Mouse (Mus musculus): ENCODE measurements at regions not wholly inside any gene's neighbourhood (a gene's known extent, or its start where the extent isn't known, plus 50 kb on each side); places are given as distances from the start of the nearest gene placed in this dataset.
"Not testable (repeated sequence)": the region's sequence is repeated elsewhere in the genome, so short reads cannot be mapped to it uniquely, and the experiment has no call there.

DNA sequence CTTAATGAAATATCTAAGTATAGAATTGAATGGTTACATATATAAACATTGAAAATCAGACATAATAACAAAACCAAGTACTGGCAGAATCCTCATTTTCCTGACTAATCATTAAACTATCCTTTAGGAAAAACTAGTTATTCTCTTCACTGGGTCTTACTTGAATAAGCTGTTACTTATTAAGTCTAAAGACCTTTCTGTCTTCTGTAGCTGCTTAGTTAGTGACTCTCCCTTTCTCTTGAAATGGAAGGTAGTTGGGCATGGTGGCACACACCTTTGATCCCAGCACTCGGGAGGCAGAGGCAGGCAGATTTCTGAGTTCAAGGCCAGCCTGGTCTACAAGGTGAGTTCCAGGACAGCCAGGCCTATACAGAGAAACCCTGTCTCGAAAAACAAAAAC lies 135.9 kb upstream of the Abcb5 start:
- H3K9me3 ChIP-seq, H3K36me3 ChIP-seq: not testable (repeated sequence)
- WGBS, result 88% methylated on average over 2 of the region's 2 CpGs

DNA sequence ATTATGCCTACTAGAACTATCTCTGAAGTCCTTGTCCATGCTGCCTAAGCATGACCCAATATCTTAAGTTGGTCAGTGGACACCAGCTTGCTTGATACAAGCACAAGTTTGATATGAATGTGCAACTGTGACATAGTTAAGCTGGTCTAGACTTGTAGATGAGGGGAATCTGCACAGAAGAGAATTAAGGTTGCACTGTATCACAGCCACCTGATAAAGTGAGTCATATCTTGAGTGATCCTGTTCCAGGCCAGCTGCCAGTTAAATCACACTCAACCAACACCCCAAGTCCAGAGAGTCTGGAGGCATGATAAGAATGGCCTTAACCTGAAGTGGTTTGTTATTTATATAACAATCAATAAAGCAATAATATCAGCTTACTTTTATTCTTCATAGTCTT lies 133.5 kb upstream of the Abcb5 start:
- ATAC-seq (ENCODE audit: low FRiP score, low read depth), result no peak
- Histone ChIP-seq H3K27me3 (no peaks in the 10 kb centered on the region), H3K4me3 (no peak overlapping the region)

More for the DNA sequence above, 135.9 kb upstream of the Abcb5 start:
- H3K27ac ChIP-seq (replicated peaks); H3K27me3 ChIP-seq; H3K4me2 ChIP-seq (replicated peaks); ATAC-seq (ENCODE audit: low FRiP score, low read depth); H3K9ac ChIP-seq (replicated peaks); H3K4me3 ChIP-seq; H3K4me1 ChIP-seq: not testable (repeated sequence)

DNA sequence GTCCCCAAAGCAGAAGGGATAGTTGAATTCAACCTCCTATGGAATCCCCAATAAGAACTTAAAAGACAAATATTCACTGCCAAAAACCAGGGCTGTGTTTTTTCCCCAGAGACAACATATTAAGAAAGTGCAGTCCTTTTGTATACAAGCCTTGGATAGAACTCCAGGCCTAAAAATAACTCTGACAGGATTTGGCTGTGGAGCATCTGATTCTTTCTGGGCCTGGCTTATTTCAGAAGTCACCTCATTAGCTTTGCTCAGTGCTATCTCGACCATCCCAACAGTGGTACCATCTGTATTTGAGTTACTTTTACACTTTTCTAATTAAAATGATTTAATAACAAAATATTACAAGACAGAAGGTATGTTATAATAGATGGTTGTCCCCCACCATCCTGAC lies 131.6 kb upstream of the Abcb5 start:
- no peak overlapping the region for H3K9ac ChIP-seq (replicated peaks)
- no peaks in the 10 kb centered on the region for H3K27me3 ChIP-seq
- no peak overlapping the region for H3K4me3 ChIP-seq
- no peaks in the 10 kb centered on the region for H3K4me1 ChIP-seq
- ATAC-seq (ENCODE audit: low FRiP score, low read depth), result no peak
- no peaks in the 10 kb centered on the region for H3K9me3 ChIP-seq
- 69% methylated on average over 1 of the region's 1 CpGs for WGBS
- H3K27ac ChIP-seq (replicated peaks), result no peak overlapping the region
- no peaks in the 10 kb centered on the region for H3K36me3 ChIP-seq
- no peak overlapping the region for H3K4me2 ChIP-seq (replicated peaks)

More for the DNA sequence above, 133.5 kb upstream of the Abcb5 start:
- Histone ChIP-seq H3K4me1 (no peaks in the 10 kb centered on the region), H3K36me3 (no peaks in the 10 kb centered on the region), H3K4me2 (replicated peaks) (no peak overlapping the region), H3K9ac (replicated peaks) (no peak overlapping the region), H3K9me3 (no peaks in the 10 kb centered on the region), H3K27ac (replicated peaks) (no peak overlapping the region)

DNA sequence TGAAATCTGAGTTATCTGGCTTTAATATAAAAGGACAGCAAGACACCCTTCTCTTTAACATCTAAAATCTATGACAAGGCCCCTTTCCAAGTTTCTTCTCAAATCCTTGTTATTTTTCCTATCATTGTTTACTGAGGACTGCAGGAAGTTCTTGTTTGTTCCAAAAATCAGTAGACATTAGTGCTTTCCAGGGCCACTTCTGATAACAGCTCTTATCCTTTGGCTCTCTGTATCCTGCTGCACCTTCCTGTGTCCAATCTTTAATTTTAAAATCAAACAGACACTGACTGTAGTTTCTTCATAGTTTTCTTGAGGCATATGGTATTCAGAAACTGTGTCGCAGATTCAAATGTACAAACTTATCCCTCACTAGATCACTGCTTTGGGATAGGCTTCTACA lies 128.1 kb upstream of the Abcb5 start:
- ATAC-seq (ENCODE audit: low FRiP score, low read depth), result no peak
- Histone ChIP-seq H3K4me2 (replicated peaks) (no peak overlapping the region), H3K9ac (replicated peaks) (no peak overlapping the region), H3K27ac (replicated peaks) (no peak overlapping the region), H3K4me1 (no peaks in the 10 kb centered on the region), H3K4me3 (no peak overlapping the region), H3K9me3 (no peaks in the 10 kb centered on the region), H3K27me3 (no peaks in the 10 kb centered on the region), H3K36me3 (no peaks in the 10 kb centered on the region)
- WGBS, result 97% methylated on average over 1 of the region's 1 CpGs

DNA sequence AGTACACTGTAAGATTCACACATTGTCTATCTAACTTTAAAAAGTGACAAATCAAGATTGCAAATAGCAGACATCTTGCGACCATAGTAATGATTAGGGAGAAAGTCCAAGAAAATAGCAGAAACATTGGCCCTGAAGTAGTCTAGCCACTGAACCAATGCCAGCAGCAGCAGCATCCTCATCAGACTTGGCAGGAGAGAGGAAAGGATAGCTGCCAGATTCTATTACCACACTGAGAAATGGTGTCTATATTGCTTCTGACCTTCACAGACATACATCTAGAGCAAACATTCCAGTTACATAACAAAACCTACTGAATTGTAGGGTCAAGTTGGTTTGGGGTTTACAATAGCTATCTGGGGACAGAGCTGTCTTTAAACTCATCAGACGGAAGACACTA lies 127.2 kb upstream of the Abcb5 start:
- Histone ChIP-seq H3K27ac (replicated peaks) (no peak overlapping the region), H3K4me2 (replicated peaks) (no peak overlapping the region), H3K4me3 (no peak overlapping the region), H3K36me3 (no peaks in the 10 kb centered on the region), H3K9ac (replicated peaks) (no peak overlapping the region), H3K4me1 (no peaks in the 10 kb centered on the region), H3K9me3 (no peaks in the 10 kb centered on the region), H3K27me3 (no peaks in the 10 kb centered on the region)
- 92% methylated on average over 2 of the region's 2 CpGs for WGBS
- ATAC-seq (ENCODE audit: low FRiP score, low read depth), result no peak

DNA sequence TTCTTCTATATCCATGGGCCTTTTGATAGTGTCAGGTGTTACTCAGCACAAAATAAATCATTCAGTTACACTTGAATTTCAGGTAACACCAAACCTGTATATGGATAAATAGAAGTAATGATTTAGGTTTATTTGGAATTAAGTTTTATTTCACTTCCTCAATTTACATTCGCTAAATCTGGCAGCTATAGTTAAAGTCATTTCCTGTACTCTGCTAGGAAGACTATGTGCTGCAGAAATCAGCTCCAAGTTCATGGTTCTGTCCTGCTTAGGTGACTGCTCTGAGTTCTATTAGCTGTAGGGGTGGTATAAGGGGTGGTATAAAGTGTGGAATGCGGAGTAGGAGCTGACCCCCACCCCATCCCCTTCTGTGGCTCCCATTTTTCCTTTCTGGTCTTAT lies 123.1 kb upstream of the Abcb5 start:
- no peak overlapping the region for H3K4me2 ChIP-seq (replicated peaks)
- WGBS, result 92% methylated on average over 2 of the region's 2 CpGs
- no peak overlapping the region for H3K9ac ChIP-seq (replicated peaks)
- no peak overlapping the region for H3K4me3 ChIP-seq
- no peaks in the 10 kb centered on the region for H3K9me3 ChIP-seq
- no peaks in the 10 kb centered on the region for H3K4me1 ChIP-seq
- H3K27ac ChIP-seq (replicated peaks), result no peak overlapping the region
- H3K27me3 ChIP-seq, result no peaks in the 10 kb centered on the region
- H3K36me3 ChIP-seq, result no peaks in the 10 kb centered on the region
- no peak for ATAC-seq (ENCODE audit: low FRiP score, low read depth)

DNA sequence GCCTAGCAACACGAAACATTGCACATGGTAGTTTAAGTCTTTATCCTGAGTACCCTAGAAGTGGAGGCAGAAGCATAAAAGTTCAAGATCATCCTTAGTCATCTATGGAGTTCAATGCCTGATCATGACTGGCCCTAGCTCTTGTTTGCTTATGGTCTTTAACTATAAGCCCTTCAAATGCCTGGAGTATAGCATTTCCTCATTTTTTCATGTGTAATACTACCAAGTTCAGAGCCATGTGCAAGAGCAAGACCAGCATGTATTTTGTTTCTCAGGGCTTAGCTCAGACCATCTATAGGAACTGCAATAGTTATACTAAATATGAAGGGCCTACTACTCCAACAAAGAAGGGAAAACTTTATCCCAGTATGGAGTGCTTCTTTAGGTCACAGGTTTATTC lies 122.4 kb upstream of the Abcb5 start:
- WGBS, result 97% methylated on average over 1 of the region's 1 CpGs
- H3K4me3 ChIP-seq, result no peak overlapping the region
- no peak overlapping the region for H3K9ac ChIP-seq (replicated peaks)
- no peaks in the 10 kb centered on the region for H3K9me3 ChIP-seq
- H3K27ac ChIP-seq (replicated peaks), result no peak overlapping the region
- H3K27me3 ChIP-seq, result no peaks in the 10 kb centered on the region
- no peak overlapping the region for H3K4me2 ChIP-seq (replicated peaks)
- no peak for ATAC-seq (ENCODE audit: low FRiP score, low read depth)
- H3K36me3 ChIP-seq, result no peaks in the 10 kb centered on the region
- no peaks in the 10 kb centered on the region for H3K4me1 ChIP-seq

DNA sequence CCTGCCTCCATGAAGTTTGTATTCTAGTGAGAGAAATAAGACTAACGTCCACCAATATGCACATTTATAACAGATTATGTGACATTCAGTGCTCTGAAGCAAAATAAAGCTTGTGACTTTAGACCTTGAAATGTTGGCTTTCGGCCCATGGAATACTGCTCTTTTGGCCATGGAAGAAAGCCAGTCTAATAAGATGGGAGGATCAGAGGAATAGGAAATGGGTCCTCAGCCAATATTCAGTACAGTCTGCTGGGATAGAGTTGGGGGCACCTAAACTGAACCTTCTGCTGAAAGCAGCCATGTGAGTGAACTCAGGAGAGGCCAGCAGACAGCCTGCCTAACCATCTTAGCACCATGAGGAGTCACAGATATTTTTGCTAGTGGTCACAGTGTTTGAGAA lies 118.6 kb upstream of the Abcb5 start:
- Histone ChIP-seq H3K9me3 (no peaks in the 10 kb centered on the region), H3K4me2 (replicated peaks) (no peak overlapping the region), H3K36me3 (no peaks in the 10 kb centered on the region), H3K27ac (replicated peaks) (no peak overlapping the region), H3K9ac (replicated peaks) (no peak overlapping the region), H3K4me1 (no peaks in the 10 kb centered on the region), H3K4me3 (no peak overlapping the region), H3K27me3 (no peaks in the 10 kb centered on the region)
- WGBS, result 89% methylated on average over 2 of the region's 2 CpGs
- ATAC-seq (ENCODE audit: low FRiP score, low read depth), result no peak

DNA sequence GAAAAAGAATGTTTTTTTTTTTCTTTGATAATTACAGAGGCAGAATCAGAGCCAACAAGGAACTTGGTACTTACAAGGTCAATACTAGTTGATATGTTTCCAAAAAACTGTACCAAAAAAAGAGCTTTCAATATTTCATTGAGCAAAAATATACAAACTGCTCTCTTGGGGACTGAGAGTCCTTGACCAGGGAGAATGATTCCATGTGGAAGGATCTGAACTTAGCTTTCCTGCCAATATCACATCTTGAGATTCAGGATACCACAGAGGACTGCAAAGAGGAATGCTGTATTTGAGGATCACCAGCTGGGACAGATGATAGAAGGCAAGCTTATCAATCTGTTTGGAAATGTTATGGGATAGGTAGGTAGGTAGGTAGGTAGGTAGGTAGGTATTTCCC lies 116.6 kb upstream of the Abcb5 start:
- Histone ChIP-seq H3K27me3 (no peaks in the 10 kb centered on the region), H3K27ac (replicated peaks) (no peak overlapping the region), H3K36me3 (no peaks in the 10 kb centered on the region), H3K9me3 (no peaks in the 10 kb centered on the region), H3K4me1 (no peaks in the 10 kb centered on the region), H3K9ac (replicated peaks) (no peak overlapping the region), H3K4me3 (no peak overlapping the region), H3K4me2 (replicated peaks) (no peak overlapping the region)
- no peak for ATAC-seq (ENCODE audit: low FRiP score, low read depth)

DNA sequence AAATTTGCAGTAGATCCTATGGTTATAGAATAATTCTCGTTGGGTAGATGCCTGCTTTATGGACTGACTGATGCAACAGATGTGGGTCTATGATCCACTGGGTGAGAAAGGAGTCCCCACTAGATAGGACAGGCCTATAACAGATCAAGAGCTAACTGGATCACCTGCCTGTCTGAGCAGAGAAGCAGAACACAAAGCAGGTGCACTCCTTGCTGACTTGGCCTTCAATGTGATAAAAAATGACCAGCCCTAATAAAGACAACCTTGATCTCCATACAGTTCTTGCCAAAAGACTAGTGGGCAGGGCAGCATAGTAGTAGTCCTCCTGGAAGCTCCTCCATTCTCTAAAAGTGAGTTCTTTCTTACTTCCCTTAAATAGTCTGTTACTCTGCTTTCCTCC lies 109.6 kb upstream of the Abcb5 start:
- Histone ChIP-seq H3K9me3 (no peaks in the 10 kb centered on the region), H3K27ac (replicated peaks) (no peak overlapping the region), H3K27me3 (no peaks in the 10 kb centered on the region), H3K9ac (replicated peaks) (no peak overlapping the region), H3K4me3 (no peak overlapping the region), H3K36me3 (no peaks in the 10 kb centered on the region), H3K4me2 (replicated peaks) (no peak overlapping the region), H3K4me1 (peaks cover 10% of the 10 kb centered on the region; the same call in 1 of the 2 replicates)
- no peak for ATAC-seq (ENCODE audit: low FRiP score, low read depth)
- WGBS, result 84% methylated on average over 1 of the region's 1 CpGs

DNA sequence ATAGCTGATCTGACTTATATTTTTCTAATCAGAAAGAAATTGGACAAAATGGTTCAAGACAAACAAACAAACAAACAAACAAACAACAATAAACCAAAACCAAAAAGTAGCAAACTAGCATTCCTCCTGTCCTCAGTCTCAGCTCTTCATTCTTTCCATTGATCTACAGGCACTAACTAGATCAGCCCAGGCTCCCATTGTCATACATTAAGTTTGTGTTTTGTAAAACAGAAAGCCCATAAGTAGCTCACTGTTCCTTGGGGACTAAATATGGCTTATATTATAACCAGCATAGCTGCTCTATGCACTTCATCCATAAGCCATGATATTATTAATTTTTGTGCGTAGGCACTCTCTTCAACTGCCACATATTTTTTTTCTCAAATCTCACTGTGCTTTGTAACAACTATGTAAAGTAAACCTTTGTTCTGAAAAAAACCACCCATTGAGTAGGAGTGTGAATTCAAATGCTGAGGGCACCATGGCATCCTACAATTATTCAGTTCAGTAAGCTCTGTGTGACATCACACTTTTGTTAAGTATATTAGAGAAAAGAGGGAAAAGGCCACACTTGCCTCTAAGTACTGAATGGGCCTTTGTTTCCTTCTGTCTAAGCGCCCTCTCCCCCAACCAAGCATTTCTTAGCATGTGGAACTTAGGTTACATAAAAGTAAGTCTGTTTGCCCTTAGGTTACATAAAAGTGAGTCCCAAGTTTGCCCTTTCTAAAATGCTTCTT lies 108.7 kb upstream of the Abcb5 start:
- peak; percentile 96 for ATAC-seq (ENCODE audit: low FRiP score, low read depth)
- Histone ChIP-seq H3K9ac (replicated peaks) (no peak overlapping the region), H3K4me1 (peaks cover 10% of the 10 kb centered on the region; the same call in 1 of the 2 replicates), H3K27me3 (no peaks in the 10 kb centered on the region), H3K27ac (replicated peaks) (no peak overlapping the region), H3K4me3 (no peak overlapping the region), H3K4me2 (replicated peaks) (no peak overlapping the region), H3K36me3 (no peaks in the 10 kb centered on the region), H3K9me3 (no peaks in the 10 kb centered on the region)
- 22% methylated on average over 2 of the region's 2 CpGs for WGBS

DNA sequence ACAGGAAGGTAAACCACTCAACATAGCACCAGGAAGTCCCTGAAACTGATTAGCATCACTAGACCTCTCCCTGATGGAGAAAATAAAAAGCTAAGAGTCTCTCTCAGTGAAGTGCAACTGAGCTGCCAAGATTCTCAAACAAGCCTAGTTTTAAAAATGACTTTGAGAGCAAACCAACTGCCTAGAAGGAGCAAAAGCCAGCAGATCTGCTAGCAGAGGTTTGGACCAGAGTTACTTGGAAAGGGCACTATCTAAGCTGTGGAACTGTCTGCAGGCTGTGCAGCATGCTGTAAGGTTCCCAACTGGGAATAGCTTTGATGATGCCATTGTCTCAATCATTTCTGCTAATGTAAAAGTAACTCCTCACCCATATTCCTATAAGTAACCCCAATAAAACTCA lies 107.9 kb upstream of the Abcb5 start:
- H3K4me1 ChIP-seq, result peaks cover 10% of the 10 kb centered on the region; the same call in 1 of the 2 replicates
- H3K36me3 ChIP-seq, result no peaks in the 10 kb centered on the region
- no peaks in the 10 kb centered on the region for H3K27me3 ChIP-seq
- no peak overlapping the region for H3K27ac ChIP-seq (replicated peaks)
- no peak overlapping the region for H3K9ac ChIP-seq (replicated peaks)
- H3K4me2 ChIP-seq (replicated peaks), result no peak overlapping the region
- no peak for ATAC-seq (ENCODE audit: low FRiP score, low read depth)
- H3K4me3 ChIP-seq, result no peak overlapping the region
- no peaks in the 10 kb centered on the region for H3K9me3 ChIP-seq

DNA sequence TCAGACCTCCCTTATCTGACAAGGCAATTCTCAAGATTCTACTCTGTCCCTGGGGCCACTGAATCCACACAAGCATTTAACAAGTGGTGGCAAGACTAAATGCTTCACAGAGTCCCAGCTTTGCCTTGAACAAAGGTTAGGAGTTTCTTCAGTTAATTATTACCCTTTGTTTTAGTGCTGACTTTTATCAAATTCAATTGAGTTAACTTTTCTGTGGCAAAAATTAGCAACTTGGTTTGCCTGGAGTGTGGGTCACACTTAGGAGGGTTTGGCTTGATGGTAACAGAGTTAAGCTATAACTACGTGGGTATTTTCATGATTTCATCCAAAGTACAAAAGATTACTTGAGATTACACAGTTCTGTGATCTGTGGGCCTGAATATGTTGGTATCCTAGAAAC lies 104.7 kb upstream of the Abcb5 start:
- no peaks in the 10 kb centered on the region for H3K9me3 ChIP-seq
- no peak overlapping the region for H3K4me2 ChIP-seq (replicated peaks)
- 73% methylated on average over 1 of the region's 1 CpGs for WGBS
- no peaks in the 10 kb centered on the region for H3K27me3 ChIP-seq
- H3K4me1 ChIP-seq, result peaks cover 10% of the 10 kb centered on the region; the same call in 1 of the 2 replicates
- no peaks in the 10 kb centered on the region for H3K36me3 ChIP-seq
- H3K27ac ChIP-seq (replicated peaks), result no peak overlapping the region
- H3K4me3 ChIP-seq, result no peak overlapping the region
- no peak overlapping the region for H3K9ac ChIP-seq (replicated peaks)
- no peak for ATAC-seq (ENCODE audit: low FRiP score, low read depth)
